Mouse (Mus musculus) kidney, adult 11 months (tissue): ENCODE measurements at regions not wholly inside any gene's neighbourhood (a gene's known extent, or its start where the extent isn't known, plus 50 kb on each side); places are given as distances from the start of the nearest gene placed in this dataset.

Source experiments
- DNase-seq: peaks from one replicate; pipeline ENCODE4 v3.0.0; 2022

DNA sequence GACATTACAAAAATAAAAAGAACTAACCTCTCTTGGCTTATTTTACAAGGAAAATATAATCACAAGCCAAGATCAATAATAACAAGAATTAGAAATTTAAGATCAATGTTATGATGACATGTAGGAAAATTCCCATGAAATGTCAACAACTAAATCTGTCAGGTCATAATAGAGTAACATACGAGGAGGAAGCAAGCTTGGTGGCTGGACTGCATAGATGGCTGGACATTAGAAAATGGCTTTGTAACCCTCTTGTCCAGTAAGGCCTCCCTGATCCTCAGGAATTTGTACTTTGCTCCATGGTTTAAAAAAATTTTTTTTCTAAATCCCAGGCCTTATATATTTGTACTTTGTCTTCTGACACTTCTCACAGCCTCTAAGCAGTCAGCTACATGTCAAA lies 132.7 kb upstream of the Aoah start:
- no peak for DNase-seq

DNA sequence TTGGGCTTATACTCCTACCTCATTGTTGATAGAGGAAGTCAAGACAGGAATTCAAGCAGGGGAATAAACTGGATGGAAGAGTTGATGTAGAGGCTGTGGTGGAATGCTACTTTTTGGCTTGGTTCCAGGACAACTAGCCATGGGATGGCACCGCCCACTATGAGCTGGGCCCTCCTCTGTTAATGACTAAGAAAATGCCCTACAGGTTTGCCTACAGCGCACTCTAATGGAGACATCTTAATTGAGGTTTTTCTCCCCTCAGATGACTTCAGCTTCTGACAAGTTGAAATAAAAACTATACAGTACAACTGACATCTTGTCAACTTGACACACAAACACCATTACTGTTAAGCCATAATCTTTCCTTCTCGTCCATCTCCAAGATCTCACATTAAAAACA lies 115.2 kb upstream of the Aoah start:
- no peak for DNase-seq

DNA sequence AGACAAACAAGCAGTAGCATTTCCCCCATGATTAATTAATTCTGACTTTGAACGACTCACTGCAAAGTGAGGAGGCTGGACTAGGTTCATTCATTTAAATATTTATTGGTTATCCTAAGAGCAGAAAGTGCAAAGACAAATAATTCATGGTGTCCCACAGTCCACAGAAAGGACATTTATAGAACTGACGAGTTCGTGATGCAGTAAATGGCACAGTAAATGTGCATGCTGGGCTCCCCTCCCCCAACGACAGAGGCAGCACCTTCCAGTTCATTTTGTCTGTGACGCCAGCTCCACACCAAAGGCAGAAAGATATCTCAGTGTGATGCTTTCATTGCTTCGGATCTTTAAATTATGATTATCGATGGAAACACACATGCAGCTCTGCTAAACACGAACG lies 107.0 kb upstream of the Aoah start:
- no peak for DNase-seq

DNA sequence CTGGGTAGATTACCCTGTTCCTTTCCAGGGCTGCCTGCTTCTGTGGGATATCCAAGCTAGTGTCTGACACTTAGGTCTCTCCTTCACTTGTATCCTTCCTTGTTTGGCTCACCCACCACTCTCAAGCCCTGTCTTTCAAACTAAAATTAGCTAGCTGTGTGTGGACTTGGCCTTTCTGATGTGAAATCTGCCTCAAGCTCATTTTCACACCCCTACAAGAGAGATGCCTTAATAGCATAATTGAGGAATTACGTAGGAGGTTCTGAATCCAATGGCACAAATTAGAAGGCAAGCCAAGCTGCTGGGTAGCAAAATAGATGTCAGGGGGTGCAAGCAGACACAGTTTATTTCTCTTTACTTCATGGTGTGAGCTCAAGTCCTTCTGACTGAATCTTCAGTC lies 106.5 kb upstream of the Aoah start:
- no peak for DNase-seq

DNA sequence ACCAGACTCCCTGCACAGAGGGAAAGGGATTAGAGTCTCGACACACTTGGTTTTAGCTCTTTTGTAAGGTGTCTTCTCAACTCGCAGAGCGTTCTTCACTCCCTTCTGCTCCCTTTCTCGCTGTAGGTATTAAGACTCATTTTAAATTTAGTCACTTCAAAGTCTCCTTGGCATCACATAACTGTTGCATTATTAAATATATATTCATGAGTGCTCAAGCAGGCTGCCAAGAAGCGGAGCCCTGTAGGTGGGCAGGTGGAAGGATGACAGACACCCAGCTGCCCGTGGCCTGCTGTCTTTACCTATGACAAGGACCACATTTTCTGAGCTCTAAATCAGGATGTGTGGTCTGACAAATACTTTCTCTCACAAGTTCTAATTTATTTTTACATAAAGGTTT lies 82.4 kb upstream of the Aoah start:
- no peak for DNase-seq

DNA sequence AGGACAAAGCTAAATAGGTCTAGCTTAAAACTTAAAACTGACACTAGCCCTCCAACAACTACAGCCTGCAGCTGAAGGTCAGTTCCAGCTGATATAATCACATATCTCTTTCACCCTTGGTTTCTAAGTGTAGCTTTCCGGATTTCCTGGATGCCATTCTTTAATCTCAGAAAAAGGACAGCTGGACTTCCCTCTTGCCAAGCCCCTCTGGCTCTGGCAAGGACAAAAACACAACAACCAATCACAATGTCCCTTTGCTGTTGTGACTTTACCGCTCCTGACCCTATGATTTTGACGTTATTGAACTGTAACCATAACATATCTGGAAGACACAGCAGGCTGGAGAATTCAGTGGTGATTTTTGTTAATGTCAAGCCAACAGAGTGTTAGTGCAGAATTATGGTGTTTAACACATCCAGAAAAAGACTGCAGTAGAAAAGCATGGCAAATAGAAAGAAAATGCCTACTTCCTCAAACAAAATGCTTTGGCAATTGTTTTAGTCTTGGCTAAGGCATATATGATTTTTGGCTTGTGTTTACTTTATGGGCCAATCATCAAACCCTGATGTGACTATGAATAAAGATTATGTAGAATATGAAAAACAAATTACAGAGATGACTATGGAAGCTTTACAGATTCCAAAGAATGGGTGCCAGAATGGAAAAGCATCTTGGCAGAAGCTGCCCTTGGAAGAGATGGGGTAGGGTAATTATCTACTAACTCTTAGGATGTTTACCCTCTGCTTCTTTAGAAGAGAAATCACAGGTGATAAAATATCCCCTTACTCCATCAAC lies 70.4 kb upstream of the Aoah start:
- no peak for DNase-seq

DNA sequence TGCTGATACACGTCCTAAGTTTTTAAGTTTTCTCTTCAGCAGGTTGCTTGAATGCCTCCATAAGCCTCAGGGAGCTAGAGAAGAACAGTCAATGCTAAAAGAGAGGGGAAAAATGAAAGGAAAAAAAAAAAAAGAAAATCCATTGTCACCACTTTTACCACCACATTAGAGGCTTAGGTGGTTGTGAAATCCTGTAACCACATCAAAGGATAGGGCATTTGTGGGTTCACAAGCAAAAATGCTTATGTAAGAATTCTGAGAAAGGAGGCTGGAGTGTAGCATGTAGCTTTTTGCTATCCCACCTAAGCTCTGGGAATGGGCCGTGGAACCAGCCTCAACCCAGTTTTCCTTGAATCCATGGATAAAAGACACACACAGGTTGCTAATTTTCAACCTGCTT lies 69.5 kb upstream of the Aoah start:
- DNase-seq: no peak

DNA sequence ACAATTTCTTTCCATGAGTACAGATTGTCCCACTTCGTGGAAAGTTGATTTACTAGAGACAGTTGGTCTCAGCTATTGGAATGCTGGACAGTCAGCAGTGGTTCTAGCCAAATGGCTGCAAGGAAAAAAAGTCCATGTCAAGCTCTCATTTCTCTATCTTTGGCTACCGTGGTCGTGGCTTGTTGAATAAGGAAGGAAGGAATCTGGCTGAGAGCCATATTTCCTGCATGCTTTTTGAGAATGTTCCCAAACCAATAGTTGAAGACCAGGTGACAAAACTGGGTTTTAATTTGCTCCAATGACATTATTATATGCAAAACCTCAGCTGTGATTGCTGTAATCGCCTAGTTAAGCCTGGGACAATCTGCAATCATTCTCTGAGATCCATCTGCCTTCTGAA lies 68.4 kb upstream of the Aoah start:
- DNase-seq: no peak

DNA sequence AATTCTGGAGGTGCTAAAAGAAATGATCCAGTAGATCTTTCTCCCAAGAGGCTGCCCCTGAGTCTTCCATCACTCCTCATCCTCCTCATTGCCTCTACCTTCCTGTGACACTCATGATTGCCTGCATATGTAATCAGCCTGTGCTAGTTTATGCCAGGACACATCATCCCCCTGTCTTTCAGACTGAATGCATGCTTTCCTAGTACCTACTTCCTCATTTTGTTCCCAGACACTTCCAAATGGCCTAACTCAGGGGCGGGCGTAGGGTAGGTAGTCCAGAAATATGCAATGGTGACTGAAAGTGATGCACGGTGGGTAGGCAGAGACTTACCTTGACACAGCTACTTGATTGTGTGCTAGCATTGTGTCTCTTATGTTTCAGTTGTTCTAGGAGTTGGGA lies 65.8 kb upstream of the Aoah start:
- no peak for DNase-seq

DNA sequence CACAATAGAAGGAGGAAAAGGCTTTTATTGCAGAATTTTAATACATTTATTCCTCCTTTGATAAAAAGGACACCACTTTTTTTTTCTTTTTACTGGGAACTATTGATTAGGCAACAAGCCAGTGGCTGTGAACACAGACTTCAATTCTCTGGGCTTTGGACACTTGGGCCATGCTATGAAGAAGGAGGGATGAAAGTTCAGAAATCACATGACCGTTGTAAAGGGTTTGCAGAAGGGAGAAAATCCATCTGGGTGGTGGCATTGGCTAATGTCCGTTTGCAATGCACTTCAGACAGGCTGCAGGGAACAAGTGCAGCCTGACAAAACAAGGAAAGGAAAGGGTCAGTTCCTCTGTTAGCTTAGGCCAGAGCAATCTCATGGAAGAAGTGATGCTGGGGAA lies 60.9 kb upstream of the Aoah start:
- DNase-seq: peak; percentile 5

DNA sequence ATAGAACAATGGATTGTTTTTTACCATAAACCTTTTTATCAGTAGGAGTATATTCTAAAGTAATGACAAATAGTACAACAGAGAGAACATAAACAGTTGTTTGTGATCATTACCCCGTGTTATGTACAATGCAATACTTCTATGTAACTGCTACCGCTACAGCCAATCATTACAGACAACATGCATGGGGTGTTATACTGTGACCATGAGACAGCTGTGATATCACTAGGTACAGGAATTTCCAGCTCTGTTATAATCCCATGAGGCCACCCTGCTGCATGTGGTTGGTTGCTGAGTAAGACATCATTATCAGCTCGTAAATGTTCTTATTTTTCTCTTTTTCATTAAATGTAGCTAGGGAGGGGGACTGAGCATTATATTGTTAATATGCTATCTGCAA lies 59.6 kb upstream of the Aoah start:
- DNase-seq: no peak

DNA sequence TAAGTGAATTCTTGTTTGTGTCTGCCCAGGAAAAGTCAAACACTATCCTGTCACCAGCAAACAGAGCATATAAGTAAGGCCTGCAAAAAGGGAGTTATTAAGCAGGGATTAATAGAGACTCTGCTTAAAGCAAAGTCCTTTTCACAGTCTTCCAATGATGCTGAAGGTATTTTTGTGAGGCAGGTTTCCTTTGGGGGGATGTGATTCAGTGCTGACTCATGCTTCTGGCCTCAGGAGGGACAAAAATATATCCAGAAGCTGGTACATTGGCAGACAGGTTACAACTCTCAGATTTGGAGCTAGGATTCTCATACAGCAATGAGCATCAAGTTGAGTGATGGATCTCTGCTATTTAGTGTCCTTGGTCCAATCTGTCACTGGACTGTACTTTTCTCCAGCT lies 57.3 kb upstream of the Aoah start:
- no peak for DNase-seq
